Mouse (Mus musculus) monocyte, adult 5-6 weeks (primary cell): Measurements from ENCODE around the gene Vps53. TPM values are rescaled to one million over a fixed set of nuclear protein-coding genes. Genes with fewer than 3 reads are reported as not detected.
A peak's percentile ranks its signal among the peaks of the same experiment; 100 is the strongest.

Experiments
- ATAC-seq: fragments of 153-309, 156-312 bp; replicated peaks from 2 replicates; pipeline ENCODE4 v1.8.0; 2017; ENCODE audit warnings: mild to moderate bottlenecking; ENCODE audit not compliant: low TSS enrichment, insufficient number of reproducible peaks, severe bottlenecking, poor library complexity, low FRiP score
- total RNA-seq: library from RNA; stranded (forward); fragments of 200-1000, 200-491, 200-594 nt; gene quantifications from 3 replicates; pipeline ENCODE4 v1.2.3, GENCODE M21; 2017

Gene Vps53
- total RNA-seq, 1 experiment from 2014 or later, result 41.9 TPM

GRCm38 (mm10) chr11:75999440-76000155 is 179.8 kb downstream of the Vps53 start, which contains the start of gene 1700016K19Rik:
TSS of gene 1700016K19Rik (plus strand) at chr11:75999912.
- peak; percentile 83; the same call in 1 of the 2 replicates for ATAC-seq

Other genes starting within 250 kb of the Vps53 start
- gene Rph3al, start 241.2 kb downstream of the Vps53 start, total RNA-seq, result 2.3 to 4.9 TPM (median 4.6 TPM) in 3 replicates
- gene 1700016K19Rik, start 179.7 kb downstream of the Vps53 start, total RNA-seq, result 0.43 TPM in 1 of 3 replicates, not detected in the others
- gene Rflnb, start 151.9 kb downstream of the Vps53 start, total RNA-seq, result 1.4 to 29.5 TPM (median 23.9 TPM) in 3 replicates
- gene Fam57a, start within 50 bp of the Vps53 start, total RNA-seq, result 0.85 to 1.8 TPM (median 1.4 TPM) in 3 replicates
- gene Dbil5, start 38.0 kb upstream of the Vps53 start, total RNA-seq, result 0.97 TPM in 1 of 3 replicates, not detected in the others
- 2.3 to 4.5 TPM in 2 of 3 replicates, not detected in the other for gene Gemin4, start 38.0 kb upstream of the Vps53 start, total RNA-seq
- 3.2 to 9.7 TPM (median 5.5 TPM) in 3 replicates for gene Mrm3, start 64.1 kb upstream of the Vps53 start, total RNA-seq
- 66.2 to 85.9 TPM (median 77.0 TPM) in 3 replicates for gene Glod4, start 64.1 kb upstream of the Vps53 start, total RNA-seq
- 1.9 to 5.8 TPM (median 2.8 TPM) in 3 replicates for gene Nxn, start 219.5 kb upstream of the Vps53 start, total RNA-seq
- gene Timm22, start 227.3 kb upstream of the Vps53 start, total RNA-seq, result 6.4 to 10.2 TPM (median 8.2 TPM) in 3 replicates